Mouse (Mus musculus): ENCODE measurements at regions not wholly inside any gene's neighbourhood (a gene's known extent, or its start where the extent isn't known, plus 50 kb on each side); places are given as distances from the start of the nearest gene placed in this dataset.

- no peaks in the 10 kb centered on the region for H3K27me3 ChIP-seq
- CTCF ChIA-PET, result no interaction called here
- POLR2A ChIA-PET, result no interaction called here
- no peak for DNase-seq (ENCODE audit: low read depth, low spot score)
- no peak for ATAC-seq
- TF ChIP-seq CTCF (IDR thresholded peaks at IDR 0.05), result no peak
- in situ Hi-C loops (cut with MboI; ENCODE audit: low pct_unique_long_range_greater_than_20kb), result no loop called here
Measured at GRCm38 (mm10) chr17:76008011-76008410, 456.3 kb upstream of the Fam98a start.

- in situ Hi-C loops (cut with MboI; ENCODE audit: low pct_unique_long_range_greater_than_20kb), result no loop called here
- no peak for ATAC-seq
- ChIA-PET POLR2A (no interaction called here), CTCF (no interaction called here)
- TF ChIP-seq CTCF (IDR thresholded peaks at IDR 0.05), result peak; percentile 24
- H3K27me3 ChIP-seq, result no peaks in the 10 kb centered on the region
- DNase-seq (ENCODE audit: low read depth, low spot score), result no peak
Measured at GRCm38 (mm10) chr17:76002836-76003235, 451.1 kb upstream of the Fam98a start.

DNA sequence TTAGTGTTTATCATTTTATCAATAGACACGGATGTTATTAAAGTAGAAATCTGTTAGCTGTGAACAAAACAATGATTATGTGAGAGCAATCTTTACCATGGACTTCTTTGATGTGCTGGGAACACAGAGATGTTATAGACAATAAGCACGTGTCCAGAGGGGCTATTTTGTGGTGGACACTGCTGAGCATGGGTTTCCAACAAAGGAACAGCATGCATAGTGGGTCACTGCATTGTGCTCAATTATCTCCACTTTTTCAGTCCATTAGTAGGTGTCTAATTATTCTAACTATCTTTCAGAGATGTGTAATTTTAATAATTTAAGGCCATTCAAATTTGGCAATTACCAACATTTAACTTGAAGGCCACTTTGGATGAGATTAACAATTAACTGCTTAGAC, 409.6 kb upstream of the Fam98a start:
- TF ChIP-seq CTCF (IDR thresholded peaks at IDR 0.05), result no peak
- POLR2A ChIA-PET, result interaction anchor here (0.6 kb wide), 1 partner anchor 567 kb away, joined by 3 read pairs; no protein-coding TSS in a partner anchor
- in situ Hi-C loops (cut with MboI; ENCODE audit: low pct_unique_long_range_greater_than_20kb), result no loop called here
- DNase-seq (ENCODE audit: low read depth, low spot score), result no peak
- H3K27me3 ChIP-seq, result no peaks in the 10 kb centered on the region
- no peak for ATAC-seq
- CTCF ChIA-PET, result no interaction called here

- TF ChIP-seq CTCF (IDR thresholded peaks at IDR 0.05), result no peak
- CTCF ChIA-PET, result interaction anchor here (1.0 kb wide), 1 partner anchor 10 kb away, joined by 4 read pairs; no protein-coding TSS in a partner anchor
- no peaks in the 10 kb centered on the region for H3K27me3 ChIP-seq
- DNase-seq (ENCODE audit: low read depth, low spot score), result no peak
- peak; percentile 98 for ATAC-seq
- in situ Hi-C loops (cut with MboI; ENCODE audit: low pct_unique_long_range_greater_than_20kb), result no loop called here
- POLR2A ChIA-PET, result no interaction called here
Measured at GRCm38 (mm10) chr17:75936686-75937380, 385.1 kb upstream of the Fam98a start.

DNA sequence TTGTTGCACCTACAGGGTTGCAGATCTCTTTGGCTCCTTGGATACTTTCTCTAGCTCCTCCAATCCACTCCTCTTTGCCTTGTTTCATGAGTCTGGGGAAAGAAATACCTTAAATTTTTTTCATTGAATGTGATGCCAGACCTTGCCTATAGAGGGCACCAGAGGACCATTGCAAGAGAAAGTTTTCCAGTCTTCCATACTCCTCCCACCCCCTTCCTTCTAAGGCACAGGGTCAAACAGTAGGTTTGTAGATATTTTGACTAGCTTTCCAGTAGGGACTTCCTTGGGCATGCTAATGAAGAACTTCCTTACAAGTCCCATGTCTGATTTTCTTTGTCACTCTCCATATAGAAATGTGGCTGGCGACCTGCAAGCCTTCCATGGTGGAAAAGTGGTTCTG, 379.3 kb upstream of the Fam98a start:
- peak; percentile 70 for TF ChIP-seq CTCF (IDR thresholded peaks at IDR 0.05)
- H3K27me3 ChIP-seq, result no peaks in the 10 kb centered on the region
- POLR2A ChIA-PET, result no interaction called here
- ATAC-seq (peak; percentile 35), DNase-seq (ENCODE audit: low read depth, low spot score) (no peak)
- in situ Hi-C loops (cut with MboI; ENCODE audit: low pct_unique_long_range_greater_than_20kb), result no loop called here
- CTCF ChIA-PET, result interaction anchor here (0.6 to 1.1 kb wide), 5 partner anchors 9 to 1224 kb away, joined by 3 read pairs; no protein-coding TSS in a partner anchor

DNA sequence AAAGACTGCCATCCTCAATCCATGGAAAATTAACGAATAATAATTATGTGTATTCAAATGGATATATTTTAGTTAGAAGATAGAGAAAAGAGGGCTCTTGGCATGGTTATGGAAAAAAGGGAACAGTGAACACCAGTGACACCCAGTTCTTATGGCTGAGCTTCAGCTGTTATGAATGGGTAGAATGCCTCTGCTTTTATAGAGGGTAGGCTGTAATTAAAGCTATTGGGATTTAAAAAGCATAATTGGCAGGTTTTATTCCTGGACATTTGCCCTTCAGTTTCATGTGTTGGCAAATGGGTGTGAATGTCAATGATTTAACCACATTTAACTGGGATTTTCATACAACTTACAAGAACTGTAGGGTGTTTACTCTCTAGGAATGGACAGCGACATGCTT, 368.5 kb upstream of the Fam98a start:
- in situ Hi-C loops (cut with MboI; ENCODE audit: low pct_unique_long_range_greater_than_20kb), result no loop called here
- ChIA-PET POLR2A (no interaction called here), CTCF (no interaction called here)
- ATAC-seq (no peak), DNase-seq (ENCODE audit: low read depth, low spot score) (no peak)
- H3K27me3 ChIP-seq, result no peaks in the 10 kb centered on the region
- no peak for TF ChIP-seq CTCF (IDR thresholded peaks at IDR 0.05)

GRCm38 (mm10) chr17:75917020-75917419, 365.3 kb upstream of the Fam98a start:
- TF ChIP-seq CTCF (IDR thresholded peaks at IDR 0.05), result no peak
- H3K27me3 ChIP-seq, result no peaks in the 10 kb centered on the region
- POLR2A ChIA-PET, result no interaction called here
- DNase-seq (ENCODE audit: low read depth, low spot score) (no peak), ATAC-seq (peak; percentile 75)
- in situ Hi-C loops (cut with MboI; ENCODE audit: low pct_unique_long_range_greater_than_20kb), result no loop called here
- CTCF ChIA-PET, result interaction anchor here (1.0 kb wide), 1 partner anchor 14 kb away, joined by 3 read pairs; no protein-coding TSS in a partner anchor

GRCm38 (mm10) chr17:75916590-75916989, 364.8 kb upstream of the Fam98a start:
- DNase-seq (ENCODE audit: low read depth, low spot score), result no peak
- H3K27me3 ChIP-seq, result no peaks in the 10 kb centered on the region
- in situ Hi-C loops (cut with MboI; ENCODE audit: low pct_unique_long_range_greater_than_20kb), result no loop called here
- no peak for TF ChIP-seq CTCF (IDR thresholded peaks at IDR 0.05)
- ATAC-seq, result peak; percentile 81
- POLR2A ChIA-PET, result no interaction called here
- CTCF ChIA-PET, result interaction anchor here (1.0 kb wide), 1 partner anchor 14 kb away, joined by 3 read pairs; no protein-coding TSS in a partner anchor

DNA sequence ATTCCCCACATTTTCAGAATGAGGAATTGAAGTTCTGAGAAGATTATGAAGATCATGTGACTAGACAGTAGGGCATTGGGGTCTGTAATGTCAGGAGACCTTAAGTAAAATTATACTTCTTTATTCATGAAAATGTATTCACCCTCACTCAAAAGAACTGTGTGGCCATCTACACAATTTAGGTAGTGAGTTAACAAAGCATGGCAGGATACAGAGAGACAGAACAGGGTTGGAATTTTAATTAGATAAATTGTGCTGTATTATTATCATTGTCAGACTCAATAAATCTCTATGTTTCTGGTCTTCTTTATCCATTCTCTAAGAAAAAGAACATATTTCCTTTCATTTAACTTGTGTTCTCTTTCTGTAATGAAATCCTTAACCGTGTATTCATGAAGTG, 363.5 kb upstream of the Fam98a start:
- in situ Hi-C loops (cut with MboI; ENCODE audit: low pct_unique_long_range_greater_than_20kb), result no loop called here
- ATAC-seq (no peak), DNase-seq (ENCODE audit: low read depth, low spot score) (no peak)
- CTCF ChIA-PET, result no interaction called here
- H3K27me3 ChIP-seq, result no peaks in the 10 kb centered on the region
- POLR2A ChIA-PET, result no interaction called here
- no peak for TF ChIP-seq CTCF (IDR thresholded peaks at IDR 0.05)

DNA sequence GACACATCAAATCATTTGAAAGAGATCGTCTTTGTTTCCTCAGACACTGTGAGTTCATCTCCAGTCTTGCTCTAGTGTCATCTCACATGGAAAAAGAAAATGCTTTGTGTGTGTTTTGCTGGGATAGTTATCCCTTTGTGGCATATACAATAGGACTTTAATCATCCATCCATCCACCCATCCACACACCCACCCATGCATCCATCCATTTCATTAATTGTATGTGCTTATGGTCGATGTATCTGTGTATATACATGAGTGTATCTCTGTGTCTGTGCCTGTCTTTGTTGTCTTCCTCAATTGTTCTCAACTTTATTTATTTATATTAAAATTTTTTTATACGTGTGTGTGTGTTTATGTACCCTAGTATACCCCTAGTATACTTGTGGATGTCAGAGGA, 355.3 kb upstream of the Fam98a start:
- no peak for ATAC-seq
- H3K27me3 ChIP-seq, result no peaks in the 10 kb centered on the region
- ChIA-PET POLR2A (no interaction called here), CTCF (no interaction called here)
- no peak for DNase-seq (ENCODE audit: low read depth, low spot score)
- no peak for TF ChIP-seq CTCF (IDR thresholded peaks at IDR 0.05)
- in situ Hi-C loops (cut with MboI; ENCODE audit: low pct_unique_long_range_greater_than_20kb), result no loop called here

DNA sequence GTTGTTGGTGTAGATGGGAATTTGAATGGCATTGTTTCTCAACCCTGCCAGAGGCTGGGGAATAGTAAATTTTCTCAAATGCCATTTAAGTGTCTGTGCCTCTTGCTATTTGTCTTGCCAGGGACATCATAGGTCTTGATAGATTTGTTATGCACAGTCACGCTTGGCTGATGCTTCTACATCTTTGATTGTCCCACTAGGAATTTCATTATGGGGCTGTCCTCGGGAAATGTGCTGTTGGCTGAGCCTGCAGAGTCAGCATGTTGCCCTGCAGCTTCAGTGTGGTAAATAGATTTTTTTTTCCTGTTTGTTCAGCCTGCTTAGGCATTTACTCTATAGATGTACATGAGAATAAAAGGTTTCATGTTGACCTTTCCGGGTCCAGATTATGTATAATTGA, 354.9 kb upstream of the Fam98a start:
- ChIA-PET POLR2A (no interaction called here), CTCF (interaction anchor here (4.6 kb wide), 1 partner anchor 12 kb away, joined by 25 read pairs; no protein-coding TSS in a partner anchor)
- in situ Hi-C loops (cut with MboI; ENCODE audit: low pct_unique_long_range_greater_than_20kb), result no loop called here
- ATAC-seq (no peak), DNase-seq (ENCODE audit: low read depth, low spot score) (no peak)
- no peaks in the 10 kb centered on the region for H3K27me3 ChIP-seq
- no peak for TF ChIP-seq CTCF (IDR thresholded peaks at IDR 0.05)

DNA sequence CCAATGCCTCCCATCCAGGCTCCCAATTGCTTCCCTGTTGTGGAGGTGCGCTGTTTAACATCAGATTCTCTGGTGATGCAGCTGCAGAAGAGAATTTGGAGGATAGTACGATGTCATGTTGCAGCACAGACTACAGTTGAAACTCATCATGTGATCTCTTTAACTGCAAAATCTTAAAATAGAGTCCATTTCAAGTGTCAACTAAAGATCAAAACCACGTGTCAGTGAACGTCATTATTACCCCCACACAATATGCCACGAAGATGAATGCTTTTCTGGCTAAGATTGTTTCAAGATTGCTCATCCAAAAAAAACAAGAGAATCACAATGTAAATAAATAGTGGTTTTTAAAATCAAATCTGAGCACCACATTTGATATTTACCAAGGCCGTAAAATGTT, 343.7 kb upstream of the Fam98a start:
- no peak for ATAC-seq
- CTCF ChIA-PET, result interaction anchor here (5.2 kb wide), 1 partner anchor 9 kb away, joined by 25 read pairs; no protein-coding TSS in a partner anchor
- in situ Hi-C loops (cut with MboI; ENCODE audit: low pct_unique_long_range_greater_than_20kb), result no loop called here
- DNase-seq (ENCODE audit: low read depth, low spot score), result no peak
- TF ChIP-seq CTCF (IDR thresholded peaks at IDR 0.05), result no peak
- H3K27me3 ChIP-seq, result no peaks in the 10 kb centered on the region
- POLR2A ChIA-PET, result interaction anchor here (0.6 to 0.7 kb wide), 2 partner anchors 10 to 12 kb away, joined by 3 to 8 read pairs; no protein-coding TSS in a partner anchor
